Mouse (Mus musculus): ENCODE results near the gene Dock8. TPM values are rescaled to one million over a fixed set of nuclear protein-coding genes. Genes with fewer than 3 reads are reported as not detected.

Dock8 gene
- polyA plus RNA-seq, 1 experiment, result 8.2 TPM

GRCm38 (mm10) chr19:25089746-25090145 is 90.4 kb downstream of the Dock8 start:
- Histone ChIP-seq H3K79me2 (ENCODE audit: control insufficient read depth, insufficient read depth) (no peaks in the 10 kb centered on the region), H3K4me3 (ENCODE audit: insufficient read depth, poor library complexity, severe bottlenecking) (no peak overlapping the region), H3ac (ENCODE audit: control insufficient read depth, insufficient read length, low read depth) (no peak overlapping the region), H3K27me3 (ENCODE audit: control insufficient read depth, insufficient read depth, insufficient read length) (no peaks in the 10 kb centered on the region), H3K79me3 (ENCODE audit: low read depth) (no peaks in the 10 kb centered on the region), H3K36me3 (ENCODE audit: control insufficient read depth, insufficient read depth) (peaks cover 32% of the 10 kb centered on the region)
- TF ChIP-seq CEBPB (IDR thresholded peaks at IDR 0.05; ENCODE audit: low read depth) (no peak), CTCF (IDR thresholded peaks at IDR 0.05; ENCODE audit: control insufficient read depth, insufficient read depth, insufficient read length) (no peak), MAX (IDR thresholded peaks at IDR 0.05) (no peak), MYOD1 (IDR thresholded peaks at IDR 0.05; ENCODE audit: control insufficient read depth, insufficient read length, low read depth) (no peak), USF1 (IDR thresholded peaks at IDR 0.05; ENCODE audit: low read depth) (no peak), FOSL1 (IDR thresholded peaks at IDR 0.05; ENCODE audit: insufficient read depth, low read length, poor library complexity, severe bottlenecking) (no peak), MYOG (IDR thresholded peaks at IDR 0.05; ENCODE audit: control insufficient read depth, extremely low read depth, insufficient read length) (no peak)

GRCm38 (mm10) chr19:25095135-25095534 is 95.8 kb downstream of the Dock8 start:
- Histone ChIP-seq H3K79me2 (ENCODE audit: control insufficient read depth, insufficient read depth) (no peaks in the 10 kb centered on the region), H3ac (ENCODE audit: control insufficient read depth, insufficient read length, low read depth) (no peak overlapping the region), H3K79me3 (ENCODE audit: low read depth) (no peaks in the 10 kb centered on the region), H3K36me3 (ENCODE audit: control insufficient read depth, insufficient read depth) (peaks cover 43% of the 10 kb centered on the region), H3K4me3 (ENCODE audit: insufficient read depth, poor library complexity, severe bottlenecking) (no peak overlapping the region), H3K27me3 (ENCODE audit: control insufficient read depth, insufficient read depth, insufficient read length) (no peaks in the 10 kb centered on the region)
- TF ChIP-seq CEBPB (IDR thresholded peaks at IDR 0.05; ENCODE audit: low read depth) (no peak), FOSL1 (IDR thresholded peaks at IDR 0.05; ENCODE audit: insufficient read depth, low read length, poor library complexity, severe bottlenecking) (no peak), USF1 (IDR thresholded peaks at IDR 0.05; ENCODE audit: low read depth) (no peak), CTCF (IDR thresholded peaks at IDR 0.05; ENCODE audit: control insufficient read depth, insufficient read depth, insufficient read length) (no peak), MAX (IDR thresholded peaks at IDR 0.05) (no peak), MYOD1 (IDR thresholded peaks at IDR 0.05; ENCODE audit: control insufficient read depth, insufficient read length, low read depth) (no peak), MYOG (IDR thresholded peaks at IDR 0.05; ENCODE audit: control insufficient read depth, extremely low read depth, insufficient read length) (no peak)

GRCm38 (mm10) chr19:25096316-25096715 is 97.0 kb downstream of the Dock8 start:
- peaks cover 51% of the 10 kb centered on the region for H3K36me3 ChIP-seq (ENCODE audit: control insufficient read depth, insufficient read depth)
- no peak overlapping the region for H3K4me3 ChIP-seq (ENCODE audit: insufficient read depth, poor library complexity, severe bottlenecking)
- H3ac ChIP-seq (ENCODE audit: control insufficient read depth, insufficient read length, low read depth), result no peak overlapping the region
- H3K27me3 ChIP-seq (ENCODE audit: control insufficient read depth, insufficient read depth, insufficient read length), result no peaks in the 10 kb centered on the region
- no peaks in the 10 kb centered on the region for H3K79me3 ChIP-seq (ENCODE audit: low read depth)
- TF ChIP-seq FOSL1 (IDR thresholded peaks at IDR 0.05; ENCODE audit: insufficient read depth, low read length, poor library complexity, severe bottlenecking), result no peak
- no peak for TF ChIP-seq MYOG (IDR thresholded peaks at IDR 0.05; ENCODE audit: control insufficient read depth, extremely low read depth, insufficient read length)
- no peak for TF ChIP-seq MAX (IDR thresholded peaks at IDR 0.05)
- TF ChIP-seq CTCF (IDR thresholded peaks at IDR 0.05; ENCODE audit: control insufficient read depth, insufficient read depth, insufficient read length), result no peak
- no peak for TF ChIP-seq MYOD1 (IDR thresholded peaks at IDR 0.05; ENCODE audit: control insufficient read depth, insufficient read length, low read depth)
- no peak for TF ChIP-seq CEBPB (IDR thresholded peaks at IDR 0.05; ENCODE audit: low read depth)
- TF ChIP-seq USF1 (IDR thresholded peaks at IDR 0.05; ENCODE audit: low read depth), result no peak
- no peaks in the 10 kb centered on the region for H3K79me2 ChIP-seq (ENCODE audit: control insufficient read depth, insufficient read depth)

GRCm38 (mm10) chr19:25096986-25097385 is 97.7 kb downstream of the Dock8 start:
- H3K27me3 ChIP-seq (ENCODE audit: control insufficient read depth, insufficient read depth, insufficient read length), result no peaks in the 10 kb centered on the region
- H3ac ChIP-seq (ENCODE audit: control insufficient read depth, insufficient read length, low read depth), result no peak overlapping the region
- H3K36me3 ChIP-seq (ENCODE audit: control insufficient read depth, insufficient read depth), result peaks cover 53% of the 10 kb centered on the region
- no peaks in the 10 kb centered on the region for H3K79me3 ChIP-seq (ENCODE audit: low read depth)
- no peak for TF ChIP-seq MYOD1 (IDR thresholded peaks at IDR 0.05; ENCODE audit: control insufficient read depth, insufficient read length, low read depth)
- TF ChIP-seq USF1 (IDR thresholded peaks at IDR 0.05; ENCODE audit: low read depth), result no peak
- no peak for TF ChIP-seq MYOG (IDR thresholded peaks at IDR 0.05; ENCODE audit: control insufficient read depth, extremely low read depth, insufficient read length)
- TF ChIP-seq FOSL1 (IDR thresholded peaks at IDR 0.05; ENCODE audit: insufficient read depth, low read length, poor library complexity, severe bottlenecking), result no peak
- no peak for TF ChIP-seq CTCF (IDR thresholded peaks at IDR 0.05; ENCODE audit: control insufficient read depth, insufficient read depth, insufficient read length)
- TF ChIP-seq MAX (IDR thresholded peaks at IDR 0.05), result no peak
- no peak for TF ChIP-seq CEBPB (IDR thresholded peaks at IDR 0.05; ENCODE audit: low read depth)
- H3K79me2 ChIP-seq (ENCODE audit: control insufficient read depth, insufficient read depth), result no peaks in the 10 kb centered on the region
- no peak overlapping the region for H3K4me3 ChIP-seq (ENCODE audit: insufficient read depth, poor library complexity, severe bottlenecking)

- no peaks in the 10 kb centered on the region for H3K79me3 ChIP-seq (ENCODE audit: low read depth)
- H3K79me2 ChIP-seq (ENCODE audit: control insufficient read depth, insufficient read depth), result no peaks in the 10 kb centered on the region
- no peak overlapping the region for H3ac ChIP-seq (ENCODE audit: control insufficient read depth, insufficient read length, low read depth)
- peaks cover 58% of the 10 kb centered on the region for H3K36me3 ChIP-seq (ENCODE audit: control insufficient read depth, insufficient read depth)
- TF ChIP-seq CTCF (IDR thresholded peaks at IDR 0.05; ENCODE audit: control insufficient read depth, insufficient read depth, insufficient read length) (no peak), MYOD1 (IDR thresholded peaks at IDR 0.05; ENCODE audit: control insufficient read depth, insufficient read length, low read depth) (no peak), MAX (IDR thresholded peaks at IDR 0.05) (no peak), MYOG (IDR thresholded peaks at IDR 0.05; ENCODE audit: control insufficient read depth, extremely low read depth, insufficient read length) (no peak), CEBPB (IDR thresholded peaks at IDR 0.05; ENCODE audit: low read depth) (no peak), USF1 (IDR thresholded peaks at IDR 0.05; ENCODE audit: low read depth) (no peak), FOSL1 (IDR thresholded peaks at IDR 0.05; ENCODE audit: insufficient read depth, low read length, poor library complexity, severe bottlenecking) (no peak)
- no peaks in the 10 kb centered on the region for H3K27me3 ChIP-seq (ENCODE audit: control insufficient read depth, insufficient read depth, insufficient read length)
- H3K4me3 ChIP-seq (ENCODE audit: insufficient read depth, poor library complexity, severe bottlenecking), result no peak overlapping the region
Observed at GRCm38 (mm10) chr19:25097506-25097905, 98.2 kb downstream of the Dock8 start.

- Histone ChIP-seq H3K36me3 (ENCODE audit: control insufficient read depth, insufficient read depth) (peaks cover 59% of the 10 kb centered on the region), H3ac (ENCODE audit: control insufficient read depth, insufficient read length, low read depth) (no peak overlapping the region), H3K4me3 (ENCODE audit: insufficient read depth, poor library complexity, severe bottlenecking) (no peak overlapping the region), H3K79me3 (ENCODE audit: low read depth) (no peaks in the 10 kb centered on the region), H3K27me3 (ENCODE audit: control insufficient read depth, insufficient read depth, insufficient read length) (no peaks in the 10 kb centered on the region), H3K79me2 (ENCODE audit: control insufficient read depth, insufficient read depth) (no peaks in the 10 kb centered on the region)
- TF ChIP-seq MAX (IDR thresholded peaks at IDR 0.05) (no peak), MYOD1 (IDR thresholded peaks at IDR 0.05; ENCODE audit: control insufficient read depth, insufficient read length, low read depth) (no peak), FOSL1 (IDR thresholded peaks at IDR 0.05; ENCODE audit: insufficient read depth, low read length, poor library complexity, severe bottlenecking) (no peak), MYOG (IDR thresholded peaks at IDR 0.05; ENCODE audit: control insufficient read depth, extremely low read depth, insufficient read length) (no peak), USF1 (IDR thresholded peaks at IDR 0.05; ENCODE audit: low read depth) (no peak), CEBPB (IDR thresholded peaks at IDR 0.05; ENCODE audit: low read depth) (no peak), CTCF (IDR thresholded peaks at IDR 0.05; ENCODE audit: control insufficient read depth, insufficient read depth, insufficient read length) (no peak)
Observed at GRCm38 (mm10) chr19:25097951-25098350, 98.6 kb downstream of the Dock8 start.
